Mouse (Mus musculus) limb, embryonic 11.5 days (tissue): Measurements from ENCODE around the gene Gm17324. TPM values are rescaled to one million over a fixed set of nuclear protein-coding genes. Genes with fewer than 3 reads are reported as not detected.
"Not testable (repeated sequence)": the region's sequence is repeated elsewhere in the genome, so short reads cannot be mapped to it uniquely, and the experiment has no call there.

ENCODE experiments used
- ATAC-seq: fragments of 200-750 bp; cut with Nextera tagmentation; 2 replicates; pipeline ENCODE4 v1.8.0; 2017; ENCODE audit warnings: low read depth; ENCODE audit not compliant: insufficient number of reproducible peaks, low FRiP score, low TSS enrichment
- DNase-seq: peaks from one replicate; pipeline ENCODE4 v3.0.0-alpha.2; 2015; ENCODE audit warnings: low spot score
- H3K27ac ChIP-seq: fragments of 300-500 bp; sonication (generic); replicated peaks from 2 replicates; pipeline ENCODE4 v1.5.1; 2014; ENCODE audit warnings: low read depth, mild to moderate bottlenecking, low read length
- H3K27me3 ChIP-seq: fragments of 300-500 bp; sonication (generic); 2 replicates; pipeline ENCODE4 v1.6.1; 2014; ENCODE audit warnings: mild to moderate bottlenecking, low read length, mixed read lengths; ENCODE audit not compliant: control insufficient read depth, insufficient read depth
- H3K36me3 ChIP-seq: fragments of 300-500 bp; sonication (generic); 2 replicates; pipeline ENCODE4 v1.6.1; 2014; ENCODE audit warnings: mild to moderate bottlenecking, low read length, moderate library complexity, mixed read lengths; ENCODE audit not compliant: control insufficient read depth, insufficient read depth
- H3K4me1 ChIP-seq: fragments of 300-500 bp; sonication (generic); 2 replicates; pipeline ENCODE4 v1.6.1; 2014; ENCODE audit warnings: low read length, mixed read lengths; ENCODE audit not compliant: control insufficient read depth, insufficient read depth
- H3K4me2 ChIP-seq: fragments of 300-500 bp; sonication (generic); 2 replicates; pipeline ENCODE4 v1.6.1; 2014; ENCODE audit warnings: low read depth, mild to moderate bottlenecking, moderate library complexity; ENCODE audit not compliant: severe bottlenecking
- H3K4me3 ChIP-seq: fragments of 300-500 bp; sonication (generic); 2 replicates; pipeline ENCODE4 v1.5.1; 2014; ENCODE audit warnings: low read depth, low read length
- H3K9ac ChIP-seq: fragments of 300-500 bp; sonication (generic); 2 replicates; pipeline ENCODE4 v1.6.1; 2014; ENCODE audit warnings: mild to moderate bottlenecking, low read length
- H3K9me3 ChIP-seq: fragments of 300-500 bp; sonication (generic); 2 replicates; pipeline ENCODE4 v1.6.1; 2016; ENCODE audit warnings: low read length; ENCODE audit not compliant: control insufficient read depth
- WGBS: fragments of 180-500 bp; shearing (Covaris S2); extraction: QIAGEN DNeasy Blood & Tissue Kit; methylation state at CpG from one replicate; pipeline ENCODE4 v1.1.7; 2014; 5-methylcytosine and 5-hydroxymethylcytosine counted together
- polyA plus RNA-seq: library from polyadenylated mRNA; unstranded; fragments of >200 nt; fragmentation: Nextera tagmentation; extraction: Ambion mirVana; gene quantifications from 2 replicates; pipeline ENCODE4 v1.2.1, GENCODE M21; 2014

The Gm17324 gene
- polyA plus RNA-seq, 1 experiment from 2014 or later: 0.36 TPM

GRCm38 (mm10) chr9:78481423-78482331 is 33.1 kb upstream of the Gm17324 start:
- Histone ChIP-seq H3K27ac (peak overlapping the region; percentile 96), H3K36me3 (peaks cover 9% of the 10 kb centered on the region; the same call in 1 of the 2 replicates), H3K4me1 (0 out of 2 replicates have a peak, but pooled peaks cover 2% of the 10 kb centered on the region), H3K27me3 (no peaks in the 10 kb centered on the region), H3K4me2 (peak overlapping the region; percentile 56), H3K4me3 (peak overlapping the region; percentile 99), H3K9ac (peak overlapping the region; percentile 99), H3K9me3 (no peaks in the 10 kb centered on the region)
- DNase-seq (peak; percentile 97), ATAC-seq (peak; percentile 97)
- WGBS: under 1% methylated on average over 66 of the region's 77 CpGs

DNA sequence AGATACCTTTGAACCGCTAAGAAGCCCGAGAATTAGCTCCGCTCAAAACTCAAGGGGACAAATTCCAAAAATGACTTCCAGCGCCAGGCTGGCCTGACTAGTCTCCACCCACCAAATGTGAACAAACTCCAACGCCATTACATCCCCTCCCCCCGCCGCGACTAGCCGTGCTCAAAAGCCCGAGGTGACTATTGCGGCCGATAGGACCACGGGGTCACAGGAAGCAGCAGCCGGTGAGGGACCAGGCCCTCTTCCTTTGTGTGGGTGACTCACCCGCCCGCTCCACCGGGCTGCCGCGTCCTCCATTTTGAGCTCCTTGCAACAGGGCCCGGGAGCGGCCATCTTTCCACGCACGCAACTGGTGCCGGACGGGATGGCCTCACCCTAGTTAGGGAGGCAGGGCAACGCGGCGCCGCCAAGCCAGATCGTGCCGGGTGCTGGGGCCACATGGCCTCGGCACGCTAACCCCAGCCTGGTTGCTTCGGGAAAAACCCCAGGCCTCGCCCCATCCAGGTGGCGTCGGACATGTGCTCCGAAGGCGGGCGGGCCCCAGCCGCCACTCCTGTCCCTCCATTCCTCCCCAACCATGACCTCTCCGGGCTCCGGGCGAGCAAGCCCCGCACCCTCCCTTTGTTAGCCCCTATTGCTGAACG is 32.2 kb upstream of the Gm17324 start:
- Histone ChIP-seq H3K27ac (peak overlapping the region; percentile 96), H3K4me1 (0 out of 2 replicates have a peak, but pooled peaks cover 2% of the 10 kb centered on the region), H3K9me3 (no peaks in the 10 kb centered on the region), H3K4me2 (peak overlapping the region; percentile 56), H3K27me3 (no peaks in the 10 kb centered on the region), H3K9ac (peak overlapping the region; percentile 99), H3K36me3 (peaks cover 11% of the 10 kb centered on the region; the same call in 1 of the 2 replicates), H3K4me3 (peak overlapping the region; percentile 99)
- 0% methylated on average over 46 of the region's 46 CpGs for WGBS
- DNase-seq (peak; percentile 85), ATAC-seq (peak; percentile 31)

- not testable (repeated sequence) for H3K4me1 ChIP-seq, ATAC-seq, H3K27me3 ChIP-seq, DNase-seq, H3K9me3 ChIP-seq
- peak overlapping the region; percentile 99 for H3K9ac ChIP-seq
- H3K4me3 ChIP-seq: peak overlapping the region; percentile 99
- WGBS: under 1% methylated on average over 13 of the region's 13 CpGs
- peak overlapping the region; percentile 56 for H3K4me2 ChIP-seq
- peak overlapping the region; percentile 96 for H3K27ac ChIP-seq
- peaks cover 11% of the 10 kb centered on the region; the same call in 1 of the 2 replicates for H3K36me3 ChIP-seq
Observed at GRCm38 (mm10) chr9:78480227-78480626, 31.6 kb upstream of the Gm17324 start.

DNA sequence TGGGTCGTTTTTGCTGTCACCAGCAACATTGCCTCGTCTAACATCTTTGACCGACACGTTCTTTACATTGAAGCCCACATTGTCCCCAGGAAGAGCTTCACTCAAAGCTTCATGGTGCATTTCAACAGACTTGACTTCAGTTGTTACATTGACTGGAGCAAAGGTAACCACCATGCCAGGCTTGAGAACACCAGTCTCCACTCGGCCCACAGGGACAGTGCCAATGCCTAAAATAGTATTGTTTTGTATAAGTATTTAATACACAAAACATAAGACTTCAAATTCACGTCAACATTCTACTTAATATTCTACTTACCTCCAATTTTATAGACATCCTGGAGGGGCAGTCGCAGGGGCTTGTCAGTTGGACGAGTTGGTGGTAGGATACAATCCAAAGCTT is 30.7 kb upstream of the Gm17324 start:
- not testable (repeated sequence) for H3K27me3 ChIP-seq, H3K27ac ChIP-seq, ATAC-seq, H3K9me3 ChIP-seq, H3K4me1 ChIP-seq, DNase-seq, H3K9ac ChIP-seq
- 35% methylated on average over 8 of the region's 8 CpGs for WGBS
- Histone ChIP-seq H3K4me2 (peak overlapping the region; percentile 56), H3K4me3 (peak overlapping the region; percentile 99), H3K36me3 (peaks cover 11% of the 10 kb centered on the region; the same call in 1 of the 2 replicates)

- H3K9ac ChIP-seq, H3K4me2 ChIP-seq, DNase-seq, H3K27me3 ChIP-seq, ATAC-seq, H3K27ac ChIP-seq, H3K4me3 ChIP-seq, H3K9me3 ChIP-seq, H3K4me1 ChIP-seq: not testable (repeated sequence)
- WGBS: 67% methylated on average over 1 of the region's 1 CpGs
- peaks cover 11% of the 10 kb centered on the region; the same call in 1 of the 2 replicates for H3K36me3 ChIP-seq
Observed at GRCm38 (mm10) chr9:78478009-78478605, 29.5 kb upstream of the Gm17324 start.

GRCm38 (mm10) chr9:78477021-78477551 is 28.5 kb upstream of the Gm17324 start:
- no peak overlapping the region for H3K4me3 ChIP-seq
- H3K9ac ChIP-seq: no peak overlapping the region
- no peaks in the 10 kb centered on the region for H3K9me3 ChIP-seq
- ATAC-seq (no peak), DNase-seq (peak; percentile 39)
- WGBS: 4% methylated on average over 5 of the region's 5 CpGs
- H3K36me3 ChIP-seq: peaks cover 11% of the 10 kb centered on the region; the same call in 1 of the 2 replicates
- no peak overlapping the region for H3K27ac ChIP-seq
- H3K4me1 ChIP-seq: 0 out of 2 replicates have a peak, but pooled peaks cover 2% of the 10 kb centered on the region
- no peak overlapping the region for H3K4me2 ChIP-seq
- no peaks in the 10 kb centered on the region for H3K27me3 ChIP-seq

DNA sequence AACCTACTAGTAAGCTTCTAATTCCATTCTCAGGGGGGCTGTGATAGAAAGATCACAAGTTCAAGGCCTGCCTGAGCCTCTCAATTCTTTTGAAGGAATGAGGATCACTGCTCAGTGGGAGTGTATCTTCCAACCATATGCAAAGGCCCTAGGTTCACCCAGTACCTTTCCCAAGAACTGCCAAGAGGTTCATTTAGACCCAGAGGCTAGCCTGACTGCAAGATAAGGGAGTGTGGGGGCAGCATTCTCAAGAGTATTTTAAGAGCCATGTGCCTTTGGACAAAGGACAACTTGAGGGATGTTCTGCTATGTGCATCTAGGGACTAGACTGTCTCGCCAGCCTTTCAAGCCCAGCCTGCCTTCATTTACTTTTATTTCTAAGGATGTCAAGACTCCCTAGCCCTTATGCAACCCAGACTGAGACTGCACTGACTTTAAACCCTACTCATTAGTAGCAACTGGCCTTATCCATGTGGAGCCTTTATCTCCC is 28.0 kb upstream of the Gm17324 start:
- peaks cover 11% of the 10 kb centered on the region; the same call in 1 of the 2 replicates for H3K36me3 ChIP-seq
- no peaks in the 10 kb centered on the region for H3K27me3 ChIP-seq
- no peak overlapping the region for H3K4me3 ChIP-seq
- H3K9ac ChIP-seq: no peak overlapping the region
- H3K27ac ChIP-seq: no peak overlapping the region
- 8% methylated on average over 1 of the region's 1 CpGs for WGBS
- DNase-seq (peak; percentile 60), ATAC-seq (peak; percentile 10)
- H3K4me2 ChIP-seq: no peak overlapping the region
- H3K9me3 ChIP-seq: no peaks in the 10 kb centered on the region
- 0 out of 2 replicates have a peak, but pooled peaks cover 2% of the 10 kb centered on the region for H3K4me1 ChIP-seq
